Mouse (Mus musculus) skeletal muscle tissue, adult 2 months (tissue): Measurements from ENCODE around the gene St6galnac3.

Source experiments
- DNase-seq: peaks from one replicate; pipeline ENCODE4 v3.0.0-alpha.2; 2012; ENCODE audit warnings: low read depth, low spot score

Gene St6galnac3

GRCm38 (mm10) chr3:153354186-153354987 lies 370.6 kb downstream of the St6galnac3 start:
- DNase-seq: no peak

- DNase-seq: no peak
Measured at GRCm38 (mm10) chr3:153353313-153354103, 371.5 kb downstream of the St6galnac3 start.

GRCm38 (mm10) chr3:153349981-153350380 lies 375.0 kb downstream of the St6galnac3 start:
- DNase-seq: no peak

GRCm38 (mm10) chr3:153348797-153349465 lies 376.0 kb downstream of the St6galnac3 start:
- no peak for DNase-seq

- no peak for DNase-seq
Measured at GRCm38 (mm10) chr3:153344979-153345378, 380.0 kb downstream of the St6galnac3 start.

GRCm38 (mm10) chr3:153339940-153340339 lies 385.0 kb downstream of the St6galnac3 start:
- no peak for DNase-seq

- no peak for DNase-seq
Measured at GRCm38 (mm10) chr3:153339091-153339490, 385.9 kb downstream of the St6galnac3 start.

GRCm38 (mm10) chr3:153337779-153338178 lies 387.2 kb downstream of the St6galnac3 start:
- no peak for DNase-seq

- DNase-seq: no peak
Measured at GRCm38 (mm10) chr3:153337221-153337620, 387.8 kb downstream of the St6galnac3 start.

- no peak for DNase-seq
Measured at GRCm38 (mm10) chr3:153334152-153334825, 390.7 kb downstream of the St6galnac3 start.

- DNase-seq: no peak
Measured at GRCm38 (mm10) chr3:153324307-153324706, 400.7 kb downstream of the St6galnac3 start.

- DNase-seq: no peak
Measured at GRCm38 (mm10) chr3:153323446-153323845, 401.5 kb downstream of the St6galnac3 start.

- no peak for DNase-seq
Measured at GRCm38 (mm10) chr3:153313583-153313982, 411.4 kb downstream of the St6galnac3 start.

GRCm38 (mm10) chr3:153313167-153313566 lies 411.8 kb downstream of the St6galnac3 start:
- peak; percentile 4 for DNase-seq

GRCm38 (mm10) chr3:153312006-153312405 lies 413.0 kb downstream of the St6galnac3 start:
- DNase-seq: no peak

- no peak for DNase-seq
Measured at GRCm38 (mm10) chr3:153308379-153308778, 416.6 kb downstream of the St6galnac3 start.

- no peak for DNase-seq
Measured at GRCm38 (mm10) chr3:153305153-153305552, 419.8 kb downstream of the St6galnac3 start.

- no peak for DNase-seq
Measured at GRCm38 (mm10) chr3:153302376-153302775, 422.6 kb downstream of the St6galnac3 start.

GRCm38 (mm10) chr3:153296375-153297068 lies 428.5 kb downstream of the St6galnac3 start:
- DNase-seq: no peak

GRCm38 (mm10) chr3:153292853-153293252 lies 432.1 kb downstream of the St6galnac3 start:
- DNase-seq: no peak

GRCm38 (mm10) chr3:153292363-153292762 lies 432.6 kb downstream of the St6galnac3 start:
- DNase-seq: no peak
